In genomic region chr9:83127840-83128239, GRCm38 (mm10) we compare ENCODE assay signal across 24 mouse cellular contexts. TPM values are rescaled to one million over a fixed set of nuclear protein-coding genes. Genes with fewer than 3 reads are reported as not detected.
DNase-seq lines count a peak whose midpoint lies in the region; ATAC-seq and TF ChIP-seq lines count a peak whose summit lies in the region.
"Had no signal": no experiment of that assay in that cellular context is flagged by ENCODE, and none has a peak within 500 bp of the region (broad histone marks: within the 10 kb centered on the region; RNA-seq: fewer than 3 reads in every experiment).

No protein-coding gene starts in this region.

- intact Hi-C loops in heart, postnatal 14 days (cut with DNase I) = no loop called here

- H3K27me3 ChIP-seq in heart, embryonic 15.5 days = no peaks in the 10 kb centered on the region
- no peaks in the 10 kb centered on the region for H3K27me3 ChIP-seq in midbrain, embryonic 11.5 days (ENCODE audit: control insufficient read depth, insufficient read depth, low read length)
- no peaks in the 10 kb centered on the region for H3K27me3 ChIP-seq in midbrain, embryonic 10.5 days (ENCODE audit: low read depth, poor library complexity, severe bottlenecking)
- no peaks in the 10 kb centered on the region for H3K27me3 ChIP-seq in embryonic facial prominence, embryonic 12.5 days
- no peaks in the 10 kb centered on the region for H3K27me3 ChIP-seq in stomach, postnatal 0 days (ENCODE audit: control insufficient read depth, insufficient read depth, low read length)
- H3K27me3 ChIP-seq: embryonic facial prominence, embryonic 15.5 days; hindbrain, embryonic 12.5 days; liver, embryonic 15.5 days; Patski had no signal

- WGBS in heart, embryonic 15.5 days = 41% methylated on average over 7 of the region's 7 CpGs
- WGBS in midbrain, embryonic 11.5 days = 84% methylated on average over 7 of the region's 7 CpGs
- WGBS in midbrain, embryonic 10.5 days = 84% methylated on average over 7 of the region's 7 CpGs
- 18% methylated on average over 7 of the region's 7 CpGs for WGBS in embryonic facial prominence, embryonic 12.5 days
- WGBS in stomach, postnatal 0 days = 26% methylated on average over 7 of the region's 7 CpGs

- no peak for ATAC-seq in heart, embryonic 15.5 days (replicated peaks; ENCODE audit: insufficient number of reproducible peaks, insufficient read depth, low FRiP score, low read depth)
- ATAC-seq in midbrain, embryonic 11.5 days (ENCODE audit: low FRiP score) = no peak
- 0 out of 2 replicates have a peak, but pooled peaks have one; percentile 47 for ATAC-seq in embryonic facial prominence, embryonic 12.5 days (ENCODE audit: insufficient number of reproducible peaks, insufficient read depth, low FRiP score, low TSS enrichment)
- peak; percentile 76 for ATAC-seq in stomach, postnatal 0 days (ENCODE audit: low FRiP score, low TSS enrichment)
- ATAC-seq in CD4-positive, CD25-positive, alpha-beta regulatory T cell, adult 4 months = no peak
- ATAC-seq: Patski had no signal

- peak overlapping the region; percentile 13; the same call in 1 of the 2 replicates for H3K4me2 ChIP-seq in heart, embryonic 15.5 days
- no peak overlapping the region for H3K4me2 ChIP-seq in midbrain, embryonic 11.5 days
- 0 out of 2 replicates have a peak overlapping the region, but pooled peaks have one; percentile 9 for H3K4me2 ChIP-seq in embryonic facial prominence, embryonic 12.5 days (replicated peaks)
- H3K4me2 ChIP-seq in stomach, postnatal 0 days (replicated peaks; ENCODE audit: low read depth) = no peak overlapping the region
- H3K4me2 ChIP-seq: embryonic facial prominence, embryonic 15.5 days; hindbrain, embryonic 12.5 days; limb, embryonic 13.5 days; liver, embryonic 15.5 days had no signal

- H3K4me1 ChIP-seq in heart, embryonic 15.5 days (replicated peaks) = peaks cover 3% of the 10 kb centered on the region
- H3K4me1 ChIP-seq in midbrain, embryonic 11.5 days (ENCODE audit: control insufficient read depth, insufficient read depth, low read length) = no peaks in the 10 kb centered on the region
- H3K4me1 ChIP-seq in midbrain, embryonic 10.5 days = peaks cover 8% of the 10 kb centered on the region; the same call in 1 of the 2 replicates
- peaks cover 12% of the 10 kb centered on the region for H3K4me1 ChIP-seq in embryonic facial prominence, embryonic 12.5 days
- H3K4me1 ChIP-seq in stomach, postnatal 0 days (replicated peaks; ENCODE audit: control insufficient read depth, insufficient read depth) = no peaks in the 10 kb centered on the region
- H3K4me1 ChIP-seq: hindbrain, embryonic 12.5 days; liver, embryonic 15.5 days had no signal

- H3K4me3 ChIP-seq in heart, embryonic 15.5 days = no peak overlapping the region
- H3K4me3 ChIP-seq in midbrain, embryonic 11.5 days (ENCODE audit: low read depth, low read length) = no peak overlapping the region
- no peak overlapping the region for H3K4me3 ChIP-seq in midbrain, embryonic 10.5 days
- H3K4me3 ChIP-seq in embryonic facial prominence, embryonic 12.5 days = no peak overlapping the region
- no peak overlapping the region for H3K4me3 ChIP-seq in stomach, postnatal 0 days (ENCODE audit: low read depth, low read length)
- H3K4me3 ChIP-seq: embryonic facial prominence, embryonic 15.5 days; heart, adult 2 months; hindbrain, embryonic 12.5 days; layer of hippocampus, adult 2 months; limb, embryonic 13.5 days; liver, embryonic 15.5 days had no signal

- H3K27ac ChIP-seq in heart, embryonic 15.5 days = no peak overlapping the region
- H3K27ac ChIP-seq in midbrain, embryonic 11.5 days (ENCODE audit: low read depth, low read length) = no peak overlapping the region
- H3K27ac ChIP-seq in midbrain, embryonic 10.5 days (replicated peaks) = no peak overlapping the region
- no peak overlapping the region for H3K27ac ChIP-seq in embryonic facial prominence, embryonic 12.5 days
- H3K27ac ChIP-seq in stomach, postnatal 0 days (replicated peaks) = no peak overlapping the region
- H3K27ac ChIP-seq: embryonic facial prominence, embryonic 15.5 days; heart, adult 2 months; hindbrain, embryonic 12.5 days; kidney, postnatal 0 days; layer of hippocampus, adult 2 months; limb, embryonic 13.5 days; liver, embryonic 15.5 days had no signal

- H3K9me3 ChIP-seq in heart, embryonic 15.5 days (replicated peaks) = no peaks in the 10 kb centered on the region; the same call in 1 of the 2 replicates
- no peaks in the 10 kb centered on the region for H3K9me3 ChIP-seq in midbrain, embryonic 11.5 days (ENCODE audit: control insufficient read depth, low read length)
- H3K9me3 ChIP-seq in midbrain, embryonic 10.5 days (replicated peaks) = peaks cover 5% of the 10 kb centered on the region; the same call in 1 of the 2 replicates
- no peaks in the 10 kb centered on the region for H3K9me3 ChIP-seq in embryonic facial prominence, embryonic 12.5 days
- no peaks in the 10 kb centered on the region for H3K9me3 ChIP-seq in stomach, postnatal 0 days (ENCODE audit: control insufficient read depth, low read length)
- H3K9me3 ChIP-seq: hindbrain, embryonic 12.5 days; liver, embryonic 15.5 days had no signal

- no peak for TF ChIP-seq CTCF in stomach, postnatal 0 days (IDR thresholded peaks at IDR 0.05; ENCODE audit: low read depth)

- TF ChIP-seq EP300 in stomach, postnatal 0 days (optimal IDR thresholded peaks at IDR 0.05) = no peak

- DNase-seq in heart, postnatal 14 days = no peak
- peak; percentile 78 for DNase-seq in midbrain, embryonic 11.5 days (ENCODE audit: low spot score, missing footprints)
- no peak for DNase-seq in midbrain, embryonic 10.5 days (ENCODE audit: low spot score)
- DNase-seq in stomach, postnatal 0 days (ENCODE audit: low spot score) = peak; percentile 33
- DNase-seq in kidney, postnatal 25 days = no peak
- DNase-seq: adrenal gland, adult 8-10 months; cerebellum, postnatal 10 days; gastrocnemius, postnatal 10 days; heart, adult 2 months; kidney, adult 18-20 months; layer of hippocampus, postnatal 36 days; lung, postnatal 4 days; retina, postnatal 1 day; thymus, postnatal 25 days had no signal

- no peak overlapping the region for H3K9ac ChIP-seq in heart, embryonic 15.5 days
- no peak overlapping the region for H3K9ac ChIP-seq in midbrain, embryonic 11.5 days (ENCODE audit: low read length)
- no peak overlapping the region for H3K9ac ChIP-seq in embryonic facial prominence, embryonic 12.5 days
- no peak overlapping the region for H3K9ac ChIP-seq in stomach, postnatal 0 days (ENCODE audit: low read length)
- H3K9ac ChIP-seq: embryonic facial prominence, embryonic 15.5 days; hindbrain, embryonic 12.5 days; limb, embryonic 13.5 days; liver, embryonic 15.5 days had no signal

- H3K36me3 ChIP-seq in heart, embryonic 15.5 days = peaks cover 3% of the 10 kb centered on the region; the same call in 1 of the 2 replicates
- no peaks in the 10 kb centered on the region for H3K36me3 ChIP-seq in midbrain, embryonic 11.5 days (ENCODE audit: control insufficient read depth, insufficient read depth, low read length)
- H3K36me3 ChIP-seq in midbrain, embryonic 10.5 days = peaks cover 3% of the 10 kb centered on the region; the same call in 1 of the 2 replicates
- peaks cover 2% of the 10 kb centered on the region; the same call in 1 of the 2 replicates for H3K36me3 ChIP-seq in embryonic facial prominence, embryonic 12.5 days
- no peaks in the 10 kb centered on the region; the same call in 1 of the 2 replicates for H3K36me3 ChIP-seq in stomach, postnatal 0 days (ENCODE audit: control insufficient read depth, insufficient read depth, low read length)
- H3K36me3 ChIP-seq: hindbrain, embryonic 12.5 days; liver, embryonic 15.5 days had no signal

RNA-seq across cellular contexts. Expression of gene Hmgn3, which starts 18.6 kb away (rescaled TPM):
- 104 and 131 TPM in 2 replicates for polyA plus RNA-seq in heart, embryonic 15.5 days (2015; fragmentation: Nextera tagmentation; extraction: Ambion mirVana)
- total RNA-seq in heart, postnatal 14 days (2021) = 10 to 100 TPM; 20.2 to 26.6 TPM
- polyA plus RNA-seq in midbrain, embryonic 11.5 days (2014; fragmentation: Nextera tagmentation; extraction: Ambion mirVana) = 154 and 172 TPM in 2 replicates
- 140 and 141 TPM in 2 replicates for polyA plus RNA-seq in midbrain, embryonic 10.5 days (2016; fragmentation: Nextera tagmentation; extraction: Ambion mirVana)
- polyA plus RNA-seq in embryonic facial prominence, embryonic 12.5 days (2016; fragmentation: Nextera tagmentation; extraction: Ambion mirVana) = 189 and 212 TPM in 2 replicates
- polyA plus RNA-seq in stomach, postnatal 0 days (2015; fragmentation: Nextera tagmentation; extraction: Ambion mirVana) = 115 and 127 TPM in 2 replicates
- 10 to 100 TPM; 33.8 to 47.7 TPM for polyA plus RNA-seq in CD4-positive, CD25-positive, alpha-beta regulatory T cell, adult 4 months (2017; shearing (Covaris generic))

Comparison
In these comparisons a context has a peak if more than half of its experiments do, and no peak if none do; other contexts are left out.
1. DNase-seq: peak in midbrain, embryonic 11.5 days (single experiment) and stomach, postnatal 0 days (single experiment); none in heart, postnatal 14 days (0 of 2), midbrain, embryonic 10.5 days (single experiment) and kidney, postnatal 25 days (0 of 2).
2. ATAC-seq: peak in embryonic facial prominence, embryonic 12.5 days (single experiment) and stomach, postnatal 0 days (single experiment); none in heart, embryonic 15.5 days (single experiment), midbrain, embryonic 11.5 days (single experiment) and CD4-positive, CD25-positive, alpha-beta regulatory T cell, adult 4 months (single experiment).
3. H3K4me2 ChIP-seq: peak in heart, embryonic 15.5 days (single experiment) and embryonic facial prominence, embryonic 12.5 days (single experiment); none in midbrain, embryonic 11.5 days (single experiment) and stomach, postnatal 0 days (single experiment).